Mouse (Mus musculus): ENCODE measurements around the gene St8sia1.

Gene St8sia1

GRCm38 (mm10) chr6:142910721-142911120 lies 53.5 kb downstream of the St8sia1 start:
- no peak for DNase-seq (ENCODE audit: low read depth in 2 of 2, low spot score in 2 of 2)

- DNase-seq (ENCODE audit: low read depth in 2 of 2, low spot score in 2 of 2): no peak
These were observed 54.5 kb downstream of the St8sia1 start for GRCm38 (mm10) chr6:142909771-142910105.

GRCm38 (mm10) chr6:142908911-142909770 lies 55.1 kb downstream of the St8sia1 start:
- no peak for DNase-seq (ENCODE audit: low read depth in 2 of 2, low spot score in 2 of 2)

- DNase-seq (ENCODE audit: low read depth in 2 of 2, low spot score in 2 of 2): no peak
These were observed 55.8 kb downstream of the St8sia1 start for GRCm38 (mm10) chr6:142908412-142908811.

- no peak for DNase-seq (ENCODE audit: low read depth in 2 of 2, low spot score in 2 of 2)
These were observed 68.9 kb downstream of the St8sia1 start for GRCm38 (mm10) chr6:142895371-142895770.

GRCm38 (mm10) chr6:142893716-142894115 lies 70.5 kb downstream of the St8sia1 start:
- no peak for DNase-seq (ENCODE audit: low read depth in 2 of 2, low spot score in 2 of 2)

- DNase-seq (ENCODE audit: low read depth in 2 of 2, low spot score in 2 of 2): no peak
These were observed 73.9 kb downstream of the St8sia1 start for GRCm38 (mm10) chr6:142890321-142890720.

- DNase-seq (ENCODE audit: low read depth in 2 of 2, low spot score in 2 of 2): no peak
These were observed 75.1 kb downstream of the St8sia1 start for GRCm38 (mm10) chr6:142888970-142889740.

- DNase-seq (ENCODE audit: low read depth in 2 of 2, low spot score in 2 of 2): no peak
These were observed 75.9 kb downstream of the St8sia1 start for GRCm38 (mm10) chr6:142888346-142888745.

- peak in 1 of 2 experiments; percentile 41 for DNase-seq (ENCODE audit: low read depth in 2 of 2, low spot score in 2 of 2)
These were observed 76.9 kb downstream of the St8sia1 start for GRCm38 (mm10) chr6:142887375-142887774.

- DNase-seq (ENCODE audit: low read depth in 2 of 2, low spot score in 2 of 2): no peak
These were observed 78.7 kb downstream of the St8sia1 start for GRCm38 (mm10) chr6:142885364-142886154.

- peak; percentile 49 to 73 for DNase-seq (ENCODE audit: low read depth in 2 of 2, low spot score in 2 of 2)
These were observed 80.1 kb downstream of the St8sia1 start for GRCm38 (mm10) chr6:142884128-142884527.

- DNase-seq (ENCODE audit: low read depth in 2 of 2, low spot score in 2 of 2): no peak
These were observed 83.3 kb downstream of the St8sia1 start for GRCm38 (mm10) chr6:142880849-142881470.

GRCm38 (mm10) chr6:142878744-142879701 lies 85.2 kb downstream of the St8sia1 start:
- DNase-seq (ENCODE audit: low read depth in 2 of 2, low spot score in 2 of 2): no peak

GRCm38 (mm10) chr6:142877221-142877620 lies 87.0 kb downstream of the St8sia1 start:
- no peak for DNase-seq (ENCODE audit: low read depth in 2 of 2, low spot score in 2 of 2)

- DNase-seq (ENCODE audit: low read depth in 2 of 2, low spot score in 2 of 2): no peak
These were observed 87.9 kb downstream of the St8sia1 start for GRCm38 (mm10) chr6:142876279-142876899.

GRCm38 (mm10) chr6:142873795-142874563 lies 90.3 kb downstream of the St8sia1 start:
- no peak for DNase-seq (ENCODE audit: low read depth in 2 of 2, low spot score in 2 of 2)

GRCm38 (mm10) chr6:142869715-142870422 lies 94.4 kb downstream of the St8sia1 start:
- no peak for DNase-seq (ENCODE audit: low read depth in 2 of 2, low spot score in 2 of 2)
